Mouse (Mus musculus) heart, embryonic 15.5 days (tissue): ENCODE measurements around the gene Fgfrl1. TPM values are rescaled to one million over a fixed set of nuclear protein-coding genes. Genes with fewer than 3 reads are reported as not detected.

Experiments
- polyA plus RNA-seq: library from polyadenylated mRNA; unstranded; fragments of >200 nt; fragmentation: Nextera tagmentation; extraction: Ambion mirVana; gene quantifications from 2 replicates; pipeline ENCODE4 v1.2.1, GENCODE M21; 2015

Fgfrl1 gene
- polyA plus RNA-seq, 1 experiment from 2014 or later, result 14.6 TPM

Other genes starting within 250 kb of the Fgfrl1 start
- gene Mfsd7a, start 243.5 kb upstream of the Fgfrl1 start, polyA plus RNA-seq, result 0.35 and 0.43 TPM in 2 replicates
- gene Pcgf3, start 231.2 kb upstream of the Fgfrl1 start, polyA plus RNA-seq, result 15.2 and 17.9 TPM in 2 replicates
- gene Cplx1, start 142.4 kb upstream of the Fgfrl1 start, polyA plus RNA-seq, result 0.66 and 1.9 TPM in 2 replicates
- gene Gak, start 62.6 kb upstream of the Fgfrl1 start, polyA plus RNA-seq, result 23.6 and 35.4 TPM in 2 replicates
- gene Tmem175, start 62.6 kb upstream of the Fgfrl1 start, polyA plus RNA-seq, result 14.1 and 18.9 TPM in 2 replicates
- 13.9 and 15.2 TPM in 2 replicates for gene Idua, start 32.1 kb upstream of the Fgfrl1 start, polyA plus RNA-seq
- gene Dgkq, start 22.7 kb upstream of the Fgfrl1 start, polyA plus RNA-seq, result 6.7 and 7.4 TPM in 2 replicates
- 0.29 and 0.71 TPM in 2 replicates for gene Slc26a1, start 16.8 kb upstream of the Fgfrl1 start, polyA plus RNA-seq
- gene Rnf212, start 82.6 kb downstream of the Fgfrl1 start, polyA plus RNA-seq, result not detected in 2 replicates
- not detected in 2 replicates for gene Tmed11, start 103.0 kb downstream of the Fgfrl1 start, polyA plus RNA-seq
- gene Vmn2r8, start 116.5 kb downstream of the Fgfrl1 start, polyA plus RNA-seq, result not detected in 2 replicates
- not detected in 2 replicates for gene Vmn2r9, start 160.2 kb downstream of the Fgfrl1 start, polyA plus RNA-seq